Mouse (Mus musculus) CH12.LX (cell line): ENCODE results near the gene Dad1. TPM values are rescaled to one million over a fixed set of nuclear protein-coding genes. Genes with fewer than 3 reads are reported as not detected.

Experiments
- DNase-seq: peaks from one replicate; pipeline ENCODE4 v3.0.0-alpha.2; 2013; ENCODE audit errors: extremely low read depth
- H3K27ac ChIP-seq: 2 replicates; pipeline ENCODE4 v1.5.1; 2012; ENCODE audit warnings: low read depth, mild to moderate bottlenecking, control low read depth, moderate library complexity; ENCODE audit not compliant: insufficient read depth
- H3K27me3 ChIP-seq: replicated peaks from 2 replicates; pipeline ENCODE3; 2012; ENCODE audit warnings: inconsistent platforms
- H3K36me3 ChIP-seq, 2 experiments: replicated peaks in 1 of 2; 2 replicates each; pipeline versions ENCODE3 to v1.6.1; 2012; ENCODE audit warnings: inconsistent platforms in 1 of 2, low read length in 1 of 2, mild to moderate bottlenecking in 1 of 2, mixed read lengths in 1 of 2, moderate library complexity in 1 of 2; ENCODE audit not compliant: control insufficient read depth in 1 of 2, insufficient read depth in 1 of 2
- H3K4me1 ChIP-seq, 2 experiments: 2 replicates each; pipeline ENCODE4 v1.6.1; 2012; ENCODE audit warnings: inconsistent platforms in 1 of 2, moderate library complexity in 1 of 2; ENCODE audit not compliant: insufficient read depth in 2 of 2, control insufficient read depth in 1 of 2
- H3K4me2 ChIP-seq: 2 replicates; pipeline ENCODE4 v1.6.1; 2012; ENCODE audit warnings: low read depth, mild to moderate bottlenecking, control low read depth; ENCODE audit not compliant: poor library complexity, insufficient read depth, severe bottlenecking
- H3K4me3 ChIP-seq, 3 experiments: fragments of 150-350 bp in 1 of 3; sonication (generic) in 1 of 3; replicated peaks in 1 of 3; 2 replicates each; pipeline versions ENCODE3 to v1.5.1; 2011 to 2012; ENCODE audit warnings: low read depth in 2 of 3, low read length in 2 of 3, mild to moderate bottlenecking in 2 of 3, moderate library complexity in 2 of 3, control low read depth in 1 of 3, improper control_type of control experiment in 1 of 3, inconsistent platforms in 1 of 3, mixed read lengths in 1 of 3; ENCODE audit not compliant: poor library complexity in 1 of 3
- H3K79me2 ChIP-seq: replicated peaks from 2 replicates; pipeline ENCODE4 v1.6.1; 2012; ENCODE audit warnings: mild to moderate bottlenecking, moderate library complexity; ENCODE audit not compliant: control insufficient read depth, poor library complexity, insufficient read depth, severe bottlenecking; ENCODE audit errors: extremely low read depth
- H3K9ac ChIP-seq: 2 replicates; pipeline ENCODE4 v1.6.1; 2012; ENCODE audit warnings: low read depth, mild to moderate bottlenecking, control low read depth, moderate library complexity; ENCODE audit not compliant: insufficient read depth
- H3K9me3 ChIP-seq: replicated peaks from 2 replicates; pipeline ENCODE3; 2012; ENCODE audit warnings: low read length, inconsistent platforms, mixed read lengths
- BHLHE40 ChIP-seq: IDR thresholded peaks from 2 replicates; pipeline ENCODE4 v1.6.1; 2011; ENCODE audit warnings: mild to moderate bottlenecking, low read depth, low read length, improper control_type of control experiment
- CHD1 ChIP-seq: IDR thresholded peaks from 2 replicates; pipeline ENCODE4 v1.6.1; 2012; ENCODE audit warnings: low read depth, low read length, improper control_type of control experiment, inconsistent platforms
- CHD2 ChIP-seq: IDR thresholded peaks from 2 replicates; pipeline ENCODE4 v1.6.1; 2011; ENCODE audit warnings: low read length, improper control_type of control experiment
- CTCF ChIP-seq, 2 experiments: IDR thresholded peaks in 1 of 2; conservative IDR thresholded peaks in 1 of 2; 2 replicates each; pipeline ENCODE4 v1.5.1; 2011 to 2012; ENCODE audit warnings: low read depth in 2 of 2, low read length in 2 of 2, improper control_type of control experiment in 1 of 2, inconsistent platforms in 1 of 2, mild to moderate bottlenecking in 1 of 2, moderate library complexity in 1 of 2
- E2F4 ChIP-seq: IDR thresholded peaks from 2 replicates; pipeline ENCODE4 v1.6.1; 2011; ENCODE audit warnings: low read depth, low read length, improper control_type of control experiment; ENCODE audit not compliant: insufficient replicate concordance
- ELF1 ChIP-seq: IDR thresholded peaks from 2 replicates; pipeline ENCODE4 v1.6.1; 2014; ENCODE audit warnings: low read depth, mild to moderate bottlenecking, inconsistent platforms, low read length, improper control_type of control experiment
- EP300 ChIP-seq: IDR thresholded peaks from 2 replicates; pipeline ENCODE4 v1.6.1; 2011; ENCODE audit warnings: low read length, improper control_type of control experiment
- ETS1 ChIP-seq: conservative IDR thresholded peaks from 2 replicates; pipeline ENCODE4 v1.6.1; 2012; ENCODE audit warnings: low read depth, mild to moderate bottlenecking, inconsistent platforms, low read length, improper control_type of control experiment, moderate library complexity
- JUN ChIP-seq: IDR thresholded peaks from 2 replicates; pipeline ENCODE4 v1.6.1; 2011; ENCODE audit warnings: low read depth, mild to moderate bottlenecking, low read length, improper control_type of control experiment, moderate library complexity; ENCODE audit not compliant: insufficient read depth
- JUND ChIP-seq: conservative IDR thresholded peaks from 2 replicates; pipeline ENCODE4 v1.6.1; 2011; ENCODE audit warnings: low read depth, low read length, improper control_type of control experiment
- MAFK ChIP-seq: IDR thresholded peaks from 2 replicates; pipeline ENCODE4 v1.6.1; 2011; ENCODE audit warnings: low read length, improper control_type of control experiment; ENCODE audit not compliant: insufficient replicate concordance
- MAZ ChIP-seq: IDR thresholded peaks from 2 replicates; pipeline ENCODE4 v1.6.1; 2012; ENCODE audit warnings: low read depth, mild to moderate bottlenecking, inconsistent platforms, low read length, improper control_type of control experiment, moderate library complexity
- MXI1 ChIP-seq: IDR thresholded peaks from 2 replicates; pipeline ENCODE4 v1.6.1; 2011; ENCODE audit warnings: mild to moderate bottlenecking, low read depth, low read length, improper control_type of control experiment
- MYC ChIP-seq: IDR thresholded peaks from 2 replicates; pipeline ENCODE4 v1.6.1; 2011; ENCODE audit warnings: low read depth, mild to moderate bottlenecking, improper control_type of control experiment, low read length
- NRF1 ChIP-seq: IDR thresholded peaks from 2 replicates; pipeline ENCODE4 v1.6.1; 2014; ENCODE audit warnings: low read depth, mild to moderate bottlenecking, inconsistent platforms, low read length, improper control_type of control experiment, moderate library complexity
- POLR2AphosphoS2 ChIP-seq: IDR thresholded peaks from 2 replicates; pipeline ENCODE4 v1.6.1; 2011; ENCODE audit warnings: low read depth, low read length, improper control_type of control experiment
- RAD21 ChIP-seq: IDR thresholded peaks from 2 replicates; pipeline ENCODE4 v1.6.1; 2011; ENCODE audit warnings: low read depth, mild to moderate bottlenecking, low read length, improper control_type of control experiment, moderate library complexity
- RCOR1 ChIP-seq: conservative IDR thresholded peaks from 2 replicates; pipeline ENCODE4 v1.6.1; 2012; ENCODE audit warnings: low read depth, mild to moderate bottlenecking, inconsistent platforms, low read length, improper control_type of control experiment
- SIN3A ChIP-seq: IDR thresholded peaks from 2 replicates; pipeline ENCODE4 v1.6.1; 2012; ENCODE audit warnings: low read length, improper control_type of control experiment, inconsistent platforms
- TCF12 ChIP-seq: IDR thresholded peaks from 2 replicates; pipeline ENCODE4 v1.6.1; 2014; ENCODE audit warnings: low read depth, mild to moderate bottlenecking, inconsistent platforms, low read length, improper control_type of control experiment
- USF1 ChIP-seq: IDR thresholded peaks from 2 replicates; pipeline ENCODE4 v1.6.1; 2014; ENCODE audit warnings: low read depth, mild to moderate bottlenecking, inconsistent platforms, low read length, improper control_type of control experiment
- ZC3H11A ChIP-seq: IDR thresholded peaks from 2 replicates; pipeline ENCODE4 v1.6.1; 2012; ENCODE audit warnings: low read depth, mild to moderate bottlenecking, inconsistent platforms, low read length, improper control_type of control experiment
- ZKSCAN1 ChIP-seq: IDR thresholded peaks from 2 replicates; pipeline ENCODE4 v1.6.1; 2012; ENCODE audit warnings: low read depth, inconsistent platforms, low read length, improper control_type of control experiment, borderline replicate concordance
- ZMIZ1 ChIP-seq: IDR thresholded peaks from 2 replicates; pipeline ENCODE4 v1.6.1; 2012; ENCODE audit warnings: low read depth, mild to moderate bottlenecking, inconsistent platforms, low read length, improper control_type of control experiment
- dilution Hi-C: fragments of 300-500 bp; cut with MboI; formaldehyde crosslinking; loops from 2 replicates; pipeline ENCODE4 v1.14.3; 2020; ENCODE audit warnings: low sequenced_read_pairs; ENCODE audit not compliant: extremely low pct_unique_long_range_greater_than_20kb, extremely low pct_ligation_motif_present
- in situ Hi-C: fragments of 300-500 bp; cut with MboI; formaldehyde crosslinking; loops from 3 replicates; pipeline ENCODE4 v1.14.3; 2019; ENCODE audit warnings: low sequenced_read_pairs, low pct_ligation_motif_present, low pct_unique_long_range_greater_than_20kb, mixed read lengths
- polyA plus RNA-seq: library from polyadenylated mRNA; unstranded; fragments of >175 nt; gene quantifications from 2 replicates; pipeline ENCODE4 v1.2.1, GENCODE M21; 2012; ENCODE audit warnings: low read depth; ENCODE audit not compliant: insufficient read length
- total RNA-seq, 2 experiments: library from RNA; depleted of rRNA; stranded (reverse); fragments of 300-350 nt in 1 of 2; fragments of >200 nt in 1 of 2; gene quantifications; 2 replicates each; pipeline ENCODE4 v1.2.3; 2012 to 2014

Dad1 gene
- total and polyA plus RNA-seq, 3 experiments, result 161 to 287 (median 279) TPM

- H3K4me1 ChIP-seq, result peaks cover 2 to 4% of the 10 kb centered on the region in 2 experiments; a peak in 2 of 4 replicates
- no peaks in the 10 kb centered on the region for H3K36me3 ChIP-seq
- dilution Hi-C loops (no loop called here), in situ Hi-C loops (no loop called here)
- no peak overlapping the region for H3K9ac ChIP-seq
- TF ChIP-seq NRF1, result no peak
- no peak for TF ChIP-seq JUND
- TF ChIP-seq MAFK, result no peak
- no peak for TF ChIP-seq ELF1
- TF ChIP-seq JUN, result no peak
- TF ChIP-seq SIN3A, result no peak
- no peak for TF ChIP-seq CHD1
- TF ChIP-seq EP300, result no peak
- no peak for TF ChIP-seq BHLHE40
- TF ChIP-seq ZKSCAN1, result no peak
- no peak for TF ChIP-seq MXI1
- TF ChIP-seq ZC3H11A, result no peak
- no peak for TF ChIP-seq MAZ
- no peak overlapping the region for H3K4me2 ChIP-seq
- H3K27ac ChIP-seq, result no peak overlapping the region
- H3K4me3 ChIP-seq, result no peak overlapping the region
- H3K79me2 ChIP-seq, result no peaks in the 10 kb centered on the region
- no peaks in the 10 kb centered on the region for H3K27me3 ChIP-seq
- H3K9me3 ChIP-seq, result no peaks in the 10 kb centered on the region
- no peak for DNase-seq
Observed at GRCm38 (mm10) chr14:54200363-54200762, 53.5 kb downstream of the Dad1 start.

- no peaks in the 10 kb centered on the region for H3K9me3 ChIP-seq
- no peaks in the 10 kb centered on the region for H3K36me3 ChIP-seq
- H3K4me1 ChIP-seq, result peaks cover 0 to under 1% of the 10 kb centered on the region in 2 experiments; a peak in 1 of 4 replicates
- no peak overlapping the region for H3K27ac ChIP-seq
- no peaks in the 10 kb centered on the region for H3K27me3 ChIP-seq
- dilution Hi-C loops (no loop called here), in situ Hi-C loops (no loop called here)
- H3K79me2 ChIP-seq, result no peaks in the 10 kb centered on the region
- H3K4me2 ChIP-seq, result no peak overlapping the region
- TF ChIP-seq ZMIZ1 (no peak), POLR2AphosphoS2 (no peak), CTCF (conservative IDR thresholded peaks at IDR 0.05 in 1 of 2, IDR thresholded peaks at IDR 0.05 in 1 of 2; ENCODE audit: low read depth in 2 of 2, low read length in 2 of 2) (no peak)
- H3K9ac ChIP-seq, result no peak overlapping the region
- no peak for DNase-seq
- H3K4me3 ChIP-seq, result no peak overlapping the region
Observed at GRCm38 (mm10) chr14:54199662-54200061, 54.2 kb downstream of the Dad1 start.

- Histone ChIP-seq H3K4me2 (no peak overlapping the region), H3K36me3 (no peaks in the 10 kb centered on the region), H3K9ac (no peak overlapping the region), H3K9me3 (no peaks in the 10 kb centered on the region), H3K4me1 (no peaks in the 10 kb centered on the region), H3K4me3 (no peak overlapping the region), H3K27me3 (no peaks in the 10 kb centered on the region), H3K27ac (no peak overlapping the region), H3K79me2 (no peaks in the 10 kb centered on the region)
- TF ChIP-seq ZKSCAN1 (no peak), EP300 (no peak), MAFK (no peak), SIN3A (no peak), RAD21 (no peak), TCF12 (no peak), JUND (no peak), ETS1 (no peak), MYC (no peak), E2F4 (no peak), RCOR1 (no peak), USF1 (no peak), CHD2 (no peak)
- DNase-seq, result no peak
- dilution Hi-C loops, result no loop called here
- in situ Hi-C loops, result no loop called here
Observed at GRCm38 (mm10) chr14:54197740-54198139, 56.2 kb downstream of the Dad1 start.
